Mouse (Mus musculus): ENCODE data around the gene Olfr1437.

Olfr1437 gene

GRCm38 (mm10) chr19:12325001-12325400 lies at the start of gene Olfr1437:
TSS of gene Olfr1437 (minus strand) at chr19:12325101.
- 81% methylated on average over 2 of the region's 2 CpGs for WGBS

GRCm38 (mm10) chr19:12374465-12375025 lies 49.6 kb upstream of the Olfr1437 start:
- WGBS = 25% methylated on average over 2 of the region's 2 CpGs

DNA sequence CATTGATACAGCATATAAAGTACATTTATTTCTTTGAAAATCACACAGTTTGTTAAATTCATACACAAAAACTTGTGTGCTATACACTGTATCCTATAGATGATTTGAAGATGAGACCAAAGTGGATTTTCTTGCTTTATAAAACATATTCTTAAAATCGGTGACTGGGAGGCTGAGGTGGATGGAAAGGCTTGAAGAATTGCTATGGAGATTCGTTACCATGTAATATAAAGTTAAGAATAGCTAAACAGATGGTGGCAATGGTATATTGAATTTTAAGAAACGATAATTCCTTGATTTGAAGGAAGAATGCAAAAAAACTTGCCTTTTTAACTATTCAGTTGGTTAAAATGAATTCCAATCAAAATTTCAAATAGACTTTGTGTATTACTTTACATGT lies 48.1 kb upstream of the Olfr1437 start:
- 38% methylated on average over 3 of the region's 3 CpGs for WGBS

- 87% methylated on average over 3 of the region's 3 CpGs for WGBS
Observed at GRCm38 (mm10) chr19:12335810-12336209, 10.9 kb upstream of the Olfr1437 start, which contains the start of gene Olfr1438-ps1. TSS of gene Olfr1438-ps1 (minus strand) at chr19:12335910.

DNA sequence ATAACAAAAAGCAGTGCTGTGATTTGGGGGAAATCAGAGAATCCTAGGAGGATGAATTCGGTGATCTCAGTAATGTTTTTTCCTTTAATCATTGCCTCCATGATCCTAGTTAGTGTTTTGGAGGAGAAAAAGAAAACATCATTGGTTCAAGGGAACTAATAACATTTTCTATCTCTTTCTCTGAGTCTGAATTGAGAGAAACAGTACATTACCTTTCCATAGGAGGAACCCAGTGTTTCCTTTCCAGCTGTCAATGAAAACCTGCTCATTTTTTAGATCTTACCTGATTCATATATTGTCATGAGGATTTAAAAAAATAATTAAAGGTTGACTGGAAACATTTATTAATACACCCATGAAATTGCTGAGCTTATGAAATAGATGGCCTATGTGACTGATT lies 25.9 kb downstream of the Olfr1437 start, which contains the start of gene Olfr1436:
Olfr1436 (minus strand) TSS at position 101 of the 400 bp plus-strand sequence.
- 95% methylated on average over 1 of the region's 1 CpGs for WGBS

GRCm38 (mm10) chr19:12279554-12279953 lies 45.3 kb downstream of the Olfr1437 start, which contains the start of gene Olfr1434:
TSS of gene Olfr1434 (plus strand) at chr19:12279854.
- 64% methylated on average over 2 of the region's 2 CpGs for WGBS

Measured in cerebral cortex, adult 2 months (tissue).